Mouse (Mus musculus): ENCODE measurements around the gene Abcb9. TPM values are rescaled to one million over a fixed set of nuclear protein-coding genes. Genes with fewer than 3 reads are reported as not detected.

Gene Abcb9
- 10 to 100 TPM; 54.5 to 61.4 (median 56.3) TPM for total RNA-seq (2022)

GRCm38 (mm10) chr5:124095596-124096232, at the start of gene Abcb9:
Gene Abcb9 (minus strand): TSS chr5:124095798.
- DNase-seq (ENCODE audit: low spot score in 2 of 2): peak; percentile 95 to 96

- DNase-seq (ENCODE audit: low spot score in 2 of 2): no peak
Observed at GRCm38 (mm10) chr5:124138066-124138465, 42.5 kb upstream of the Abcb9 start.

GRCm38 (mm10) chr5:124134261-124134660, 38.7 kb upstream of the Abcb9 start:
- no peak for DNase-seq (ENCODE audit: low spot score in 2 of 2)

- no peak for DNase-seq (ENCODE audit: low spot score in 2 of 2)
Observed at GRCm38 (mm10) chr5:124125093-124125492, 29.5 kb upstream of the Abcb9 start.

- DNase-seq (ENCODE audit: low spot score in 2 of 2): no peak
Observed at GRCm38 (mm10) chr5:124122357-124122756, 26.8 kb upstream of the Abcb9 start.

GRCm38 (mm10) chr5:124119204-124119603, 23.6 kb upstream of the Abcb9 start:
- DNase-seq (ENCODE audit: low spot score in 2 of 2): no peak

GRCm38 (mm10) chr5:124115990-124116845, 20.6 kb upstream of the Abcb9 start, which contains the start of gene Arl6ip4:
Gene Arl6ip4 (plus strand): TSS chr5:124116089.
- DNase-seq (ENCODE audit: low spot score in 2 of 2): peak in 1 of 2 experiments; percentile 74

GRCm38 (mm10) chr5:124115531-124115930, 19.9 kb upstream of the Abcb9 start:
- no peak for DNase-seq (ENCODE audit: low spot score in 2 of 2)

GRCm38 (mm10) chr5:124114276-124115025, 18.9 kb upstream of the Abcb9 start:
- DNase-seq (ENCODE audit: low spot score in 2 of 2): no peak

GRCm38 (mm10) chr5:124113030-124113429, 17.4 kb upstream of the Abcb9 start:
- no peak for DNase-seq (ENCODE audit: low spot score in 2 of 2)

GRCm38 (mm10) chr5:124112531-124112930, 16.9 kb upstream of the Abcb9 start:
- DNase-seq (ENCODE audit: low spot score in 2 of 2): no peak

GRCm38 (mm10) chr5:124111742-124112497, 16.3 kb upstream of the Abcb9 start, which contains the start of gene Ogfod2:
Gene Ogfod2 (plus strand): TSS chr5:124112297.
- peak; percentile 92 to 95 for DNase-seq (ENCODE audit: low spot score in 2 of 2)

- no peak for DNase-seq (ENCODE audit: low spot score in 2 of 2)
Observed at GRCm38 (mm10) chr5:124111077-124111741, 15.6 kb upstream of the Abcb9 start.

GRCm38 (mm10) chr5:124103552-124103951, 8.0 kb upstream of the Abcb9 start:
- DNase-seq (ENCODE audit: low spot score in 2 of 2): no peak

GRCm38 (mm10) chr5:124103020-124103419, 7.4 kb upstream of the Abcb9 start:
- DNase-seq (ENCODE audit: low spot score in 2 of 2): no peak

GRCm38 (mm10) chr5:124102326-124102725, 6.7 kb upstream of the Abcb9 start:
- no peak for DNase-seq (ENCODE audit: low spot score in 2 of 2)

- DNase-seq (ENCODE audit: low spot score in 2 of 2): no peak
Observed at GRCm38 (mm10) chr5:124100128-124101044, 4.8 kb upstream of the Abcb9 start.

- no peak for DNase-seq (ENCODE audit: low spot score in 2 of 2)
Observed at GRCm38 (mm10) chr5:124098923-124099322, 3.3 kb upstream of the Abcb9 start.

- peak in 1 of 2 experiments; percentile 41 for DNase-seq (ENCODE audit: low spot score in 2 of 2)
Observed at GRCm38 (mm10) chr5:124095077-124095581, 469 bp downstream of the Abcb9 start.

All from left cerebral cortex, adult 8-10 months (tissue).